Mouse (Mus musculus): Measurements from ENCODE around the gene Gm15737. TPM values are rescaled to one million over a fixed set of nuclear protein-coding genes. Genes with fewer than 3 reads are reported as not detected.

Gene Gm15737
- polyA plus RNA-seq, 1 experiment from 2014 or later, result not detected

DNA sequence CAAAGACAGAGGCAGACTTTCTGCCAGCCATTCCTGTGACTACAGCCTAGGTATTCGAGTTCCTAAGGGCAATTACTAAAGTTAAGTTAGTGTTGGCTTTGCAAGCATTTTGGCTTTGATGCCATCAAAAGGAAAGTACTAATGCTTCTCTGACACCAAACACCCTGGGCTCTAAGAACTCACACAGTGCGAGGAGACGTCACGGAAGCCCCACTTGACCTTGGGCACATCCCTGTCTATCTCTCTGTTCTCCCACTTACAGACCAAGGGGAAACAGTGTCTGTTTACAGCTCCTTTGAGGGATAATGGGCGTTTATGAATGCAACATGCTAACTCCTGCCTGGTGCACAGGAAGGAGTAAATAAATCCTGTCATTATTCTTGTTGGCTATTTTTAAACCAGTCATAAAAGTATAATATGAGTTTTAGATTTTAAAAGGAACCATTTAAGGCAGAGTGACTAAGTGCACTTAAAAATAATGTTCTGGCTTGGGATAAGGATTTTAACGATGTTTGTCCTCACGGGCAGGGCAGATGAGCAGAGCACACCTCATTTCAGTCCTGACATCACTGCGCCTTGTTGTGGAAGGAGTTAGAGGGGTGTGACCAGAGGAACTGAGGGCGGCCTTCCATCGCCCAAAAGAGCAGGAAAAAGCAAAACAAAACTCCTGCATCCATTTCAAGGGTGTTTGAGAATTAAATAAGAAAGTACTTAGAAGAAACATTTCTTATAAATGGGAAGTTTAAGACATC lies 52.0 kb downstream of the Gm15737 start:
- WGBS, result 69% methylated on average over 10 of the region's 10 CpGs
- H3K27ac ChIP-seq (ENCODE audit: low read depth, low read length), result no peak overlapping the region
- no peak overlapping the region for H3K4me2 ChIP-seq
- H3K27me3 ChIP-seq (replicated peaks; ENCODE audit: control insufficient read depth, insufficient read depth, low read length), result no peaks in the 10 kb centered on the region
- no peak overlapping the region for H3K9ac ChIP-seq (ENCODE audit: low read depth, low read length)
- H3K4me1 ChIP-seq (replicated peaks; ENCODE audit: control insufficient read depth, insufficient read depth, low read length), result no peaks in the 10 kb centered on the region
- no peaks in the 10 kb centered on the region for H3K9me3 ChIP-seq (ENCODE audit: control insufficient read depth, low read length)
- H3K4me3 ChIP-seq (ENCODE audit: low read depth, low read length), result no peak overlapping the region
- no peaks in the 10 kb centered on the region for H3K36me3 ChIP-seq (ENCODE audit: control insufficient read depth, insufficient read depth, low read length)
- DNase-seq (ENCODE audit: low spot score), result no peak
- no peak for ATAC-seq (replicated peaks; ENCODE audit: low FRiP score)

DNA sequence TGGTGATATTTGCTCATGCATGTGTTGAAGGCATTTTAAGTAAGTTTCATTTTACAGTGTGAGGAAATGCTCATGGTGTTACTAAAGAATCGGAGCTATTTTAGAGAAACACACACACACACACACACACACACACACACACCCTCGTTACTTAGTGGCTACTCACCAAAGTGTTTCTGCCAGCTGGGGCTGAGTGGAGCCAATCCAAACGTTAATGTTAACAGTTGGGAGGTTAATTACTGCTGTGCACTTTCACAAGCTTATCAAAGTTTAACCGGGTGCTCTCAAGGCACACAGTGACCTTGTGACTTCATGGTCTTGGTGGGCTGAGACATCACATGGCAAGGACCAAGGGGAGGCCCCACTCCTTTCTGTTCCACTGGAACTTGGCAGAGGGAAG lies 52.7 kb downstream of the Gm15737 start:
- H3K4me1 ChIP-seq (replicated peaks; ENCODE audit: control insufficient read depth, insufficient read depth, low read length), result no peaks in the 10 kb centered on the region
- no peak overlapping the region for H3K27ac ChIP-seq (ENCODE audit: low read depth, low read length)

DNA sequence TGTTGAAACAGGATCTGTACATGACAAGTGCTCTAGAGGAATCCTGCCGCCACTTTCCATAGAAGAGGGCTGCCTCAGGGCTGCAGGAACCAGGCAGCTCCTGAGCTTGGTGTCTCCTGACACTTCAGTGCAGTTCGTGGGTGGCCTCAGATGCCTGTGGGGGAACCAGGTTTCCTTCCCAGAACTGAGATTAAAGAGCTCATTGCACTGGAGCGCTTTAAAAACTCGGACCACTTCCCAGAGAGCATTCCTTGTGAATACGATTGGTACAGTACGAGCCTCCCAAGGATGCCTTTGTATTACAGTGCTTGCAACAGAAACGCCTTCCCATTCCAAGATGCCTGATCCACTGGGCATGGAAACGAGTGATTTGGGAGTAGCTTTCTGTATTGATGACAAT lies 55.4 kb downstream of the Gm15737 start:
- Histone ChIP-seq H3K9ac (ENCODE audit: low read depth, low read length) (no peak overlapping the region), H3K36me3 (ENCODE audit: control insufficient read depth, insufficient read depth, low read length) (no peaks in the 10 kb centered on the region), H3K4me3 (ENCODE audit: low read depth, low read length) (no peak overlapping the region), H3K9me3 (ENCODE audit: control insufficient read depth, low read length) (no peaks in the 10 kb centered on the region), H3K4me2 (no peak overlapping the region), H3K27ac (ENCODE audit: low read depth, low read length) (no peak overlapping the region), H3K4me1 (replicated peaks; ENCODE audit: control insufficient read depth, insufficient read depth, low read length) (no peaks in the 10 kb centered on the region), H3K27me3 (replicated peaks; ENCODE audit: control insufficient read depth, insufficient read depth, low read length) (no peaks in the 10 kb centered on the region)
- ATAC-seq (replicated peaks; ENCODE audit: low FRiP score), result no peak
- WGBS, result 63% methylated on average over 8 of the region's 8 CpGs
- DNase-seq (ENCODE audit: low spot score), result no peak

More for the DNA sequence above, 52.7 kb downstream of the Gm15737 start:
- Histone ChIP-seq H3K4me3 (ENCODE audit: low read depth, low read length) (no peak overlapping the region), H3K27me3 (replicated peaks; ENCODE audit: control insufficient read depth, insufficient read depth, low read length) (no peaks in the 10 kb centered on the region), H3K36me3 (ENCODE audit: control insufficient read depth, insufficient read depth, low read length) (no peaks in the 10 kb centered on the region), H3K4me2 (no peak overlapping the region), H3K9me3 (ENCODE audit: control insufficient read depth, low read length) (no peaks in the 10 kb centered on the region), H3K9ac (ENCODE audit: low read depth, low read length) (no peak overlapping the region)
- no peak for DNase-seq (ENCODE audit: low spot score)
- 45% methylated on average over 4 of the region's 4 CpGs for WGBS
- ATAC-seq (replicated peaks; ENCODE audit: low FRiP score), result no peak

DNA sequence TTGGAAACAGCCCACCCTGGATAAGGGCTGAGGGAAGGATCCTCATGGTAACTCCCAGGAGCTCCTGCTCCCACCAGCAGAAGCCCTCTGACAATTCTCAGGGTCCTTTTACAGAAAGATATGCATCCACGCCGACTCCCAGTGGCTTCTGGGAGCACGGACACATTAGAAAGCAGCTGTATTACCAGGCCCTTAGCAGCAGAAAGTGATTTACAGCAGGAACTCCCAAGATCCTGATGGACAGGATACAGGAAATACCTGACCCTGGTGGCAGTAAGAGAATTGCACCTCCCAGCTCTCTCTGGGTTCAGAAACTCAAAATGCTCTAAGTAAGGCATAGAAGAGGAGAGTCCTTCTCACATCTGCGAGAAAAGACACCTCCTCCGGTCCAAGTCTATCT lies 59.1 kb downstream of the Gm15737 start:
- WGBS, result 76% methylated on average over 5 of the region's 5 CpGs
- no peak for ATAC-seq (replicated peaks; ENCODE audit: low FRiP score)
- no peaks in the 10 kb centered on the region for H3K4me1 ChIP-seq (replicated peaks; ENCODE audit: control insufficient read depth, insufficient read depth, low read length)
- no peak overlapping the region for H3K9ac ChIP-seq (ENCODE audit: low read depth, low read length)
- no peak overlapping the region for H3K4me3 ChIP-seq (ENCODE audit: low read depth, low read length)
- no peak overlapping the region for H3K4me2 ChIP-seq
- no peaks in the 10 kb centered on the region for H3K36me3 ChIP-seq (ENCODE audit: control insufficient read depth, insufficient read depth, low read length)
- no peak for DNase-seq (ENCODE audit: low spot score)
- no peaks in the 10 kb centered on the region for H3K27me3 ChIP-seq (replicated peaks; ENCODE audit: control insufficient read depth, insufficient read depth, low read length)
- H3K27ac ChIP-seq (ENCODE audit: low read depth, low read length), result no peak overlapping the region
- no peaks in the 10 kb centered on the region for H3K9me3 ChIP-seq (ENCODE audit: control insufficient read depth, low read length)

Other genes starting within 250 kb of the Gm15737 start
- gene Prickle2, start 163.2 kb upstream of the Gm15737 start, polyA plus RNA-seq (2014; fragmentation: Nextera tagmentation; extraction: Ambion mirVana), result 1.3 and 1.7 TPM in 2 replicates
- gene A730049H05Rik, start 52.9 kb upstream of the Gm15737 start, polyA plus RNA-seq (2014; fragmentation: Nextera tagmentation; extraction: Ambion mirVana), result 0.34 and 0.73 TPM in 2 replicates
- gene Adamts9, start 74.1 kb downstream of the Gm15737 start, polyA plus RNA-seq (2014; fragmentation: Nextera tagmentation; extraction: Ambion mirVana), result 4.0 and 5.7 TPM in 2 replicates